Mouse (Mus musculus) kidney, adult 2 months (tissue): ENCODE results near the gene Odf3b. TPM values are rescaled to one million over a fixed set of nuclear protein-coding genes. Genes with fewer than 3 reads are reported as not detected.

ENCODE experiments used
- DNase-seq: peaks from one replicate; pipeline ENCODE4 v3.0.0; 2021
- H3K27ac ChIP-seq: fragments of 200-500 bp; 2 replicates; pipeline ENCODE4 v1.5.1; 2012; ENCODE audit warnings: low read depth, low read length, control low read depth, inconsistent platforms; ENCODE audit not compliant: insufficient read depth
- H3K27me3 ChIP-seq: fragments of 200-500 bp; replicated peaks from 2 replicates; pipeline ENCODE4 v1.6.1; 2012; ENCODE audit warnings: mild to moderate bottlenecking, moderate library complexity, low read length, inconsistent platforms; ENCODE audit not compliant: control insufficient read depth, insufficient read depth
- H3K36me3 ChIP-seq: fragments of 200-500 bp; 2 replicates; pipeline ENCODE4 v1.6.1; 2012; ENCODE audit warnings: mild to moderate bottlenecking, moderate library complexity, low read length, inconsistent platforms; ENCODE audit not compliant: control insufficient read depth, insufficient read depth
- H3K4me1 ChIP-seq: fragments of 200-500 bp; 2 replicates; pipeline ENCODE4 v1.6.1; 2011; ENCODE audit warnings: low read length; ENCODE audit not compliant: control insufficient read depth, insufficient read depth
- H3K4me3 ChIP-seq: fragments of 200-500 bp; 2 replicates; pipeline ENCODE4 v1.5.1; 2011; ENCODE audit warnings: mild to moderate bottlenecking, low read depth, low read length, control low read depth; ENCODE audit not compliant: insufficient read depth
- CTCF ChIP-seq: fragments of 200-500 bp; conservative IDR thresholded peaks from 2 replicates; pipeline ENCODE4 v1.5.1; 2011; ENCODE audit warnings: low read depth, mild to moderate bottlenecking, control low read depth, low read length, moderate library complexity, mixed read lengths; ENCODE audit not compliant: insufficient read depth, insufficient read length
- POLR2A ChIP-seq: fragments of 200-500 bp; IDR thresholded peaks from one replicate; pipeline ENCODE4 v1.6.1; 2011; ENCODE audit warnings: low read depth, low read length, control low read depth
- whole genome bisulfite sequencing: fragments of 180-500 bp; shearing (Covaris S2); methylation state at CpG from one replicate; pipeline ENCODE4 v1.1.7; 2018; 5-methylcytosine and 5-hydroxymethylcytosine counted together
- polyA plus RNA-seq: library from polyadenylated mRNA; depleted of rRNA; stranded (reverse); fragments of >200 nt; gene quantifications from 2 replicates; pipeline ENCODE4 v1.2.3, GENCODE M21; 2012; rRNA removed

Odf3b gene
- polyA plus RNA-seq, 1 experiment: 1.6 TPM

DNA sequence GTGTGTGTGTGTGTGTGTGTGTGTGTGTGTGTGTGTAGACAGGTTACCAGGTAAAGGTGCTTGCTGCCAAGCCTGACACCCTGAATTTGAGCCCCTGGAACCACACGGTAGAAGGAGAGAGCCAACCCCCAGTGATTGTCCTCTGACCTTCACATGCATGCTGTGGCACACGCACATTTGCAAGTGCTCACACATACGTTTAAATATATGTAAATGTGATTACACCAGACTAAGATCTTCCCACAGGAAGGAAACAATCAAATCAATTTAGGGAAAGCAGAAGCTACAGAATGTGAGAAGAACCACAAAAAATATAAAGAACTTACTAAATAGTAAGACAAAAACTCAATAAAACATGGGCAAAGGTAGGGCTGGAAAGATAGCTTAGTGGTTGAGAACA is 38.9 kb downstream of the Odf3b start:
- WGBS: 59% methylated on average over 3 of the region's 3 CpGs

GRCm38 (mm10) chr15:89339696-89340095 is 39.4 kb downstream of the Odf3b start:
- DNase-seq: no peak
- Histone ChIP-seq H3K27ac (no peak overlapping the region), H3K27me3 (no peaks in the 10 kb centered on the region), H3K4me3 (no peak overlapping the region), H3K36me3 (peaks cover 11% of the 10 kb centered on the region; the same call in 1 of the 2 replicates), H3K4me1 (no peaks in the 10 kb centered on the region; the same call in 1 of the 2 replicates)
- 73% methylated on average over 2 of the region's 2 CpGs for WGBS
- TF ChIP-seq POLR2A (no peak), CTCF (no peak)

More for the DNA sequence above, 38.9 kb downstream of the Odf3b start:
- Histone ChIP-seq H3K27me3 (no peaks in the 10 kb centered on the region), H3K4me1 (no peaks in the 10 kb centered on the region; the same call in 1 of the 2 replicates), H3K27ac (no peak overlapping the region), H3K4me3 (no peak overlapping the region), H3K36me3 (peaks cover 11% of the 10 kb centered on the region; the same call in 1 of the 2 replicates)
- no peak for TF ChIP-seq CTCF
- TF ChIP-seq POLR2A: no peak
- no peak for DNase-seq

GRCm38 (mm10) chr15:89336422-89336821 is 42.7 kb downstream of the Odf3b start:
- TF ChIP-seq POLR2A (peak; percentile 64), CTCF (no peak)
- peak; percentile 49 for DNase-seq
- no peaks in the 10 kb centered on the region for H3K27me3 ChIP-seq
- peak overlapping the region; percentile 77 for H3K27ac ChIP-seq
- H3K36me3 ChIP-seq: peaks cover 11% of the 10 kb centered on the region; the same call in 1 of the 2 replicates
- peaks cover 4% of the 10 kb centered on the region; the same call in 1 of the 2 replicates for H3K4me1 ChIP-seq
- peak overlapping the region; percentile 54 for H3K4me3 ChIP-seq
- 60% methylated on average over 14 of the region's 14 CpGs for WGBS

DNA sequence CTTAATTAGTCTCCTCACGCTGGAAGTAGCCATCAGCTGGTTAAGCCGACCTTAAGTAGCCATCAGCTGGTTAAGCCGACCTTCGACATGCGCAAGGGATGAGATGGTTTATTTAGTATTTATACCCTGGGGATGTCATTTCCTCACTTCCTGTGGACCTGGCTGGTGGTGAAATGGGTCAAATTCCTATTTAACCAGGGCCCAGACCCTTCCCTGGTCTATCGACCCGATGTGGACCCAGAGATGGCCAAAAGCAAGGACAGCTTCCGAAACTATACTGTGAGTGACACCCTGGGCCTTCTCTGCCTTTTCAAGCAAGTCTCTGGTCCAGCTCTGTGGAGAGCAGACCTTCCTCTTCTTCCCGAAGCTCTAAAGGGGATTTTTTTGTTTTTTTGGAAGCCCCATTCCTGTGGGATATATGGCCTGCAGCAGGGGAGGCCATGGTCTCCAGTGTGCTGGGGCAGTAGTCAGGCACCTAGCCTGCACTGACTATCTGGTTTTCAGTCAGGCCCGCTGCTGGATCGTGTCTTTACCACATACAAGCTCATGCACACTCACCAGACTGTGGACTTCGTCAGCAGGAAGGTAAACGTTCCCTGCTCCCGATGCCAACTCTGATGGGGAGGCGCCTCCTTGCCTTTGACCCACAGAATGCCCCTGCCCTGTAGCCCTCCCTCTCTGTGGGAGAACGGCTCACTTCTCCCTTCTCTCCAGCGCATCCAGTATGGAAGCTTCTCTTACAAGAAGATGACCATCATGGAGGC is 44.1 kb downstream of the Odf3b start:
- WGBS: 52% methylated on average over 17 of the region's 17 CpGs
- peak; percentile 56 for DNase-seq
- H3K27ac ChIP-seq: peak overlapping the region; percentile 77
- peaks cover 11% of the 10 kb centered on the region; the same call in 1 of the 2 replicates for H3K36me3 ChIP-seq
- TF ChIP-seq CTCF (no peak), POLR2A (peak; percentile 16)
- H3K27me3 ChIP-seq: no peaks in the 10 kb centered on the region
- H3K4me3 ChIP-seq: peak overlapping the region; percentile 54
- H3K4me1 ChIP-seq: peaks cover 4% of the 10 kb centered on the region; the same call in 1 of the 2 replicates

- Histone ChIP-seq H3K27me3 (no peaks in the 10 kb centered on the region), H3K4me3 (peak within 1 kb of the TSS; percentile 54), H3K4me1 (peaks cover 4% of the 10 kb centered on the region; the same call in 1 of the 2 replicates), H3K36me3 (peaks cover 11% of the 10 kb centered on the region; the same call in 1 of the 2 replicates), H3K27ac (peak within 1 kb of the TSS; percentile 77)
- 59% methylated on average over 7 of the region's 7 CpGs for WGBS
- TF ChIP-seq CTCF: no peak
- TF ChIP-seq POLR2A: peak; percentile 97
- DNase-seq: peak; percentile 93
These were observed 44.8 kb downstream of the Odf3b start, which contains the start of gene Miox for GRCm38 (mm10) chr15:89334271-89334670. Gene Miox (plus strand): TSS chr15:89334398.

Other genes starting within 250 kb of the Odf3b start
- 12.7 and 13.9 TPM in 2 replicates for gene Mapk12, start 238.6 kb downstream of the Odf3b start, polyA plus RNA-seq
- 6.0 and 7.9 TPM in 2 replicates for gene Mapk11, start 229.7 kb downstream of the Odf3b start, polyA plus RNA-seq
- 288 and 297 TPM in 2 replicates for gene Plxnb2, start 198.5 kb downstream of the Odf3b start, polyA plus RNA-seq
- gene Dennd6b, start 182.8 kb downstream of the Odf3b start, polyA plus RNA-seq: 11.2 and 15.0 TPM in 2 replicates
- gene Ppp6r2, start 167.7 kb downstream of the Odf3b start, polyA plus RNA-seq: 85.0 and 148 TPM in 2 replicates
- 174 and 184 TPM in 2 replicates for gene Sbf1, start 64.0 kb downstream of the Odf3b start, polyA plus RNA-seq
- 12.1 and 13.4 TPM in 2 replicates for gene Adm2, start 56.6 kb downstream of the Odf3b start, polyA plus RNA-seq
- 7,787 and 8,230 TPM in 2 replicates for gene Miox, start 44.9 kb downstream of the Odf3b start, polyA plus RNA-seq
- 40.2 and 43.7 TPM in 2 replicates for gene Lmf2, start 23.6 kb downstream of the Odf3b start, polyA plus RNA-seq
- 111 and 124 TPM in 2 replicates for gene Ncaph2, start 23.6 kb downstream of the Odf3b start, polyA plus RNA-seq
- 59.5 and 65.3 TPM in 2 replicates for gene Sco2, start 5.4 kb downstream of the Odf3b start, polyA plus RNA-seq
- 1.8 and 3.1 TPM in 2 replicates for gene Tymp, start 2.2 kb downstream of the Odf3b start, polyA plus RNA-seq
- not detected in 2 replicates for gene Klhdc7b, start 5.6 kb upstream of the Odf3b start, polyA plus RNA-seq
- gene Syce3, start 31.2 kb upstream of the Odf3b start, polyA plus RNA-seq: not detected in 2 replicates
- gene Cpt1b, start 46.6 kb upstream of the Odf3b start, polyA plus RNA-seq: 55.3 and 64.1 TPM in 2 replicates
- 0.76 and 0.99 TPM in 2 replicates for gene C730034F03Rik, start 50.3 kb upstream of the Odf3b start, polyA plus RNA-seq
- 1.1 and 1.5 TPM in 2 replicates for gene Gm44502, start 50.4 kb upstream of the Odf3b start, polyA plus RNA-seq
- 58.2 and 62.6 TPM in 2 replicates for gene Chkb, start 50.6 kb upstream of the Odf3b start, polyA plus RNA-seq
- gene Mapk8ip2, start 74.6 kb upstream of the Odf3b start, polyA plus RNA-seq: 0.29 and 0.59 TPM in 2 replicates
- 26.0 and 30.0 TPM in 2 replicates for gene Arsa, start 98.1 kb upstream of the Odf3b start, polyA plus RNA-seq
- 18.0 and 19.5 TPM in 2 replicates for gene Shank3, start 120.3 kb upstream of the Odf3b start, polyA plus RNA-seq
- gene Acr, start 189.0 kb upstream of the Odf3b start, polyA plus RNA-seq: 0.58 and 0.74 TPM in 2 replicates
- 16.9 and 18.1 TPM in 2 replicates for gene Rabl2, start 212.6 kb upstream of the Odf3b start, polyA plus RNA-seq